Mouse (Mus musculus) adrenal gland, postnatal 25 days (tissue): Measurements from ENCODE around the gene Megf8. TPM values are rescaled to one million over a fixed set of nuclear protein-coding genes. Genes with fewer than 3 reads are reported as not detected.
"Not testable (repeated sequence)": the region's sequence is repeated elsewhere in the genome, so short reads cannot be mapped to it uniquely, and the experiment has no call there.

ENCODE experiments used
- DNase-seq: peaks from one replicate; pipeline ENCODE4 v3.0.0; 2021; ENCODE audit warnings: mixed read lengths
- total RNA-seq: library from RNA; stranded (reverse); gene quantifications from 2 replicates; pipeline ENCODE4 v1.2.3, GENCODE M21; 2021

Megf8 gene
- total RNA-seq, 1 experiment from 2014 or later, result 77.1 TPM

GRCm38 (mm10) chr7:25383891-25384290, 66.9 kb downstream of the Megf8 start:
- no peak for DNase-seq

GRCm38 (mm10) chr7:25384318-25384717, 67.4 kb downstream of the Megf8 start:
- DNase-seq, result no peak

- no peak for DNase-seq
Observed at GRCm38 (mm10) chr7:25384818-25385217, 67.9 kb downstream of the Megf8 start.

GRCm38 (mm10) chr7:25385259-25385658, 68.3 kb downstream of the Megf8 start:
- DNase-seq, result no peak

GRCm38 (mm10) chr7:25385850-25386555, 69.0 kb downstream of the Megf8 start:
- DNase-seq, result peak; percentile 88

- peak; percentile 37 for DNase-seq
Observed at GRCm38 (mm10) chr7:25387811-25388440, 71.0 kb downstream of the Megf8 start.

- no peak for DNase-seq
Observed at GRCm38 (mm10) chr7:25388916-25389315, 72.0 kb downstream of the Megf8 start.

- peak; percentile 68 for DNase-seq
Observed at GRCm38 (mm10) chr7:25390054-25390770, 73.2 kb downstream of the Megf8 start.

- DNase-seq, result peak; percentile 49
Observed at GRCm38 (mm10) chr7:25390986-25391385, 74.0 kb downstream of the Megf8 start.

- no peak for DNase-seq
Observed at GRCm38 (mm10) chr7:25391856-25392453, 75.0 kb downstream of the Megf8 start.

GRCm38 (mm10) chr7:25392851-25393250, 75.9 kb downstream of the Megf8 start:
- DNase-seq, result no peak

GRCm38 (mm10) chr7:25393451-25394210, 76.7 kb downstream of the Megf8 start:
- peak; percentile 34 for DNase-seq

- DNase-seq, result no peak
Observed at GRCm38 (mm10) chr7:25394754-25395153, 77.8 kb downstream of the Megf8 start.

GRCm38 (mm10) chr7:25395186-25395557, 78.2 kb downstream of the Megf8 start:
- no peak for DNase-seq

GRCm38 (mm10) chr7:25395558-25396521, 78.9 kb downstream of the Megf8 start:
- peak; percentile 98 for DNase-seq

GRCm38 (mm10) chr7:25396621-25397020, 79.7 kb downstream of the Megf8 start:
- DNase-seq, result no peak

GRCm38 (mm10) chr7:25398610-25399009, 81.6 kb downstream of the Megf8 start, which contains the start of gene Lipe:
Gene Lipe (minus strand): TSS chr7:25398710.
- DNase-seq, result no peak

GRCm38 (mm10) chr7:25399028-25399427, 82.1 kb downstream of the Megf8 start:
- not testable (repeated sequence) for DNase-seq

GRCm38 (mm10) chr7:25401551-25401950, 84.6 kb downstream of the Megf8 start:
- no peak for DNase-seq

GRCm38 (mm10) chr7:25401986-25402385, 85.0 kb downstream of the Megf8 start:
- DNase-seq, result peak; percentile 47

- DNase-seq, result peak; percentile 55
Observed at GRCm38 (mm10) chr7:25402671-25403101, 85.7 kb downstream of the Megf8 start.
